ENCODE assay signal across 12 mouse cellular contexts in the genomic region with DNA sequence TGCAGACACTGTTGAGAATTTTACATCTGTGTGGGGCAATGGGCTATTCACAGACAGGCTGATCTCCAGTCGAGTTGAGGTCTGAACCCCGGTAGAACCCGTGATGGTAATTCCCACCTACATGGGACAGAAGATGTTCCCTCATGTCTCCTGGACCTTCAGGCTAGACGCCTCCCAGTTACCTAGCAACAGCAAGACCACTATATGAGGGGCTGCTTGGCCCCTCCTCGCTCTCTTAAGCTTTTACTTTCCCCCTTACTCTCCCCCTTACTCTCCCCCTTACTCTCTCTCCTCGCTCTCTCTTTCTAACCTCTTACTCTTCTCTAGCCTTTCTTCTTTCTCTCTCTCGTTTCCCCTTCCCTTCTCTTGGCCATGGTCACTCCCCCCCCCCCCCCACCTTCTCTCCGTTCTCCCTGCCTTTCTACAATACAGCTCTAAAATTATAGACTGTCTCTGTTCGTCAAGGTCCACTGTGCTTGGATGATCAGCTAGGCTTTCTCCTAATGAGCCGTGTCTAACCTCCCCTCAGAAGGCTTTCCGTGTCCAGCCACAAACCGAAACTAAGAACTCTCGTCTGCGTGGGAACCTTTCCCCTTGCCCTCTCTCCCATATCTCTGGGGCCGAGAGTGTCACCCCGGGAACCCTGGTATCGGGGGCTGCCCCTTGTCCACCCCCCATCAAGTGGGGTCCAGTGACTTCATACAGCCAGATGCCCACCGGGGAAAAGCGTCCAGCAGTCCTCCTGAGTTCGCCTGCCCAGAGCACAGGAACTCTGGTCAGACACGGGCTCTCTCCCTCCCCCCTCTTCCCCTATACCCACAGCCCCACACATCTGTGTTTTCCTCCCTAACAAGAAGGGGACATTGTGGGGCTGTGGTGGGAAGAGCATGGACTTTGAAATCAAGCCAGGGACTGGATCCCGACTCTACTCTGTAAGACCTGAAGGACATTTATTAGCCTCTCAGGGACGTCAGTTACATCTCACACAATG.
A peak's percentile ranks its signal among the peaks of the same experiment; 100 is the strongest.
DNase-seq lines count a peak whose midpoint lies in the region; ATAC-seq and TF ChIP-seq lines count a peak whose summit lies in the region.
"Had no signal": no experiment of that assay in that cellular context is flagged by ENCODE, and none has a peak within 500 bp of the region (broad histone marks: within the 10 kb centered on the region; RNA-seq: fewer than 3 reads in every experiment).

No protein-coding gene starts in this region.

- no peak for TF ChIP-seq POLR2A in cerebellum, adult 2 months (IDR thresholded peaks at IDR 0.05; ENCODE audit: borderline replicate concordance, insufficient read depth, low read length)
- TF ChIP-seq POLR2A in lung, adult 2 months (IDR thresholded peaks at IDR 0.05; ENCODE audit: borderline replicate concordance, extremely low read depth, low read depth, low read length): no peak

- H3K36me3 ChIP-seq in embryonic facial prominence, embryonic 15.5 days: no peaks in the 10 kb centered on the region
- H3K36me3 ChIP-seq in midbrain, embryonic 15.5 days (replicated peaks): no peaks in the 10 kb centered on the region
- H3K36me3 ChIP-seq: limb, embryonic 12.5 days; midbrain, embryonic 10.5 days had no signal

- peak overlapping the region; percentile 27 for H3K4me3 ChIP-seq in cerebellum, adult 2 months (replicated peaks; ENCODE audit: insufficient read depth, low read depth, low read length)
- H3K4me3 ChIP-seq in lung, adult 2 months (replicated peaks; ENCODE audit: extremely low read depth, low read depth, low read length): peak overlapping the region; percentile 23
- peak overlapping the region; percentile 21 for H3K4me3 ChIP-seq in embryonic facial prominence, embryonic 15.5 days (replicated peaks)
- no peak overlapping the region for H3K4me3 ChIP-seq in midbrain, embryonic 15.5 days
- H3K4me3 ChIP-seq: heart, adult 2 months; limb, embryonic 12.5 days; midbrain, embryonic 10.5 days had no signal

- 61% methylated on average over 23 of the region's 23 CpGs for WGBS in cerebellum, adult 2 months
- 75% methylated on average over 23 of the region's 23 CpGs for WGBS in lung, adult 2 months
- 78% methylated on average over 23 of the region's 23 CpGs for WGBS in embryonic facial prominence, embryonic 15.5 days
- WGBS in midbrain, embryonic 15.5 days: 80% methylated on average over 23 of the region's 23 CpGs

- H3K27me3 ChIP-seq in cerebellum, adult 2 months (ENCODE audit: control insufficient read depth, insufficient read depth, low read length): no peaks in the 10 kb centered on the region
- H3K27me3 ChIP-seq in embryonic facial prominence, embryonic 15.5 days: no peaks in the 10 kb centered on the region
- no peaks in the 10 kb centered on the region for H3K27me3 ChIP-seq in midbrain, embryonic 15.5 days (replicated peaks)
- H3K27me3 ChIP-seq: limb, embryonic 12.5 days had no signal

- no peaks in the 10 kb centered on the region for H3K9me3 ChIP-seq in embryonic facial prominence, embryonic 15.5 days (replicated peaks)
- H3K9me3 ChIP-seq in midbrain, embryonic 15.5 days: no peaks in the 10 kb centered on the region

- DNase-seq in cerebellum, adult 2 months: no peak
- no peak for DNase-seq in cerebellum, adult 8-10 months
- DNase-seq in lung, adult 2 months: no peak
- no peak for DNase-seq in lung, postnatal 10 days
- peak; percentile 32 for DNase-seq in kidney, postnatal 36 days
- DNase-seq in left cerebral cortex, adult 8-10 months (ENCODE audit: low spot score in 2 of 2): no peak
- DNase-seq: cerebellum, adult 9-11 months had no signal

- no peaks in the 10 kb centered on the region for H3K4me1 ChIP-seq in cerebellum, adult 2 months (ENCODE audit: control insufficient read depth, insufficient read depth, low read length)
- no peaks in the 10 kb centered on the region for H3K4me1 ChIP-seq in lung, adult 2 months (ENCODE audit: control insufficient read depth, insufficient read depth, low read length)
- H3K4me1 ChIP-seq in embryonic facial prominence, embryonic 15.5 days: 0 out of 2 replicates have a peak, but pooled peaks cover 6% of the 10 kb centered on the region
- H3K4me1 ChIP-seq in midbrain, embryonic 15.5 days: no peaks in the 10 kb centered on the region
- H3K4me1 ChIP-seq: midbrain, embryonic 10.5 days had no signal

- TF ChIP-seq CTCF in cerebellum, adult 2 months (IDR thresholded peaks at IDR 0.05; ENCODE audit: borderline replicate concordance, insufficient read depth, low read depth, low read length): no peak
- no peak for TF ChIP-seq CTCF in lung, adult 2 months (IDR thresholded peaks at IDR 0.05; ENCODE audit: insufficient read depth, low read length)

- ATAC-seq in embryonic facial prominence, embryonic 15.5 days (ENCODE audit: insufficient number of reproducible peaks, low FRiP score, low TSS enrichment, low read depth): no peak
- ATAC-seq in midbrain, embryonic 15.5 days (replicated peaks): no peak

- H3K4me2 ChIP-seq in embryonic facial prominence, embryonic 15.5 days (replicated peaks): 0 out of 2 replicates have a peak overlapping the region, but pooled peaks have one; percentile 13
- no peak overlapping the region for H3K4me2 ChIP-seq in midbrain, embryonic 15.5 days
- H3K4me2 ChIP-seq: limb, embryonic 12.5 days had no signal

- no peak overlapping the region for H3K9ac ChIP-seq in embryonic facial prominence, embryonic 15.5 days
- H3K9ac ChIP-seq in midbrain, embryonic 15.5 days: no peak overlapping the region
- H3K9ac ChIP-seq: limb, embryonic 12.5 days had no signal

- no peak overlapping the region for H3K27ac ChIP-seq in cerebellum, adult 2 months (ENCODE audit: insufficient read depth, low read length)
- no peak overlapping the region for H3K27ac ChIP-seq in embryonic facial prominence, embryonic 15.5 days (replicated peaks)
- no peak overlapping the region for H3K27ac ChIP-seq in midbrain, embryonic 15.5 days
- H3K27ac ChIP-seq: heart, adult 2 months; limb, embryonic 12.5 days; midbrain, embryonic 10.5 days had no signal

Comparison
In these comparisons a context has a peak if more than half of its experiments do, and no peak if none do; other contexts are left out.
1. DNase-seq: peak in kidney, postnatal 36 days (2 of 2); none in cerebellum, adult 2 months (0 of 2), cerebellum, adult 8-10 months (single experiment), lung, adult 2 months (single experiment), lung, postnatal 10 days (single experiment) and left cerebral cortex, adult 8-10 months (0 of 2).